Mouse (Mus musculus) layer of hippocampus, adult 18-20 months (tissue): ENCODE results near the gene Sumf1. TPM values are rescaled to one million over a fixed set of nuclear protein-coding genes. Genes with fewer than 3 reads are reported as not detected.

ENCODE experiments used
- DNase-seq, 2 experiments: peaks; one replicate each; pipeline ENCODE4 v3.0.0; 2022; ENCODE audit warnings: low spot score in 2 of 2
- total RNA-seq, 2 experiments: library from RNA; stranded (reverse); gene quantifications; 2 replicates each; pipeline ENCODE4 v1.2.3; 2021

The Sumf1 gene
- total RNA-seq, 2 experiments from 2014 or later, result 22.3 to 24.2 TPM

DNA sequence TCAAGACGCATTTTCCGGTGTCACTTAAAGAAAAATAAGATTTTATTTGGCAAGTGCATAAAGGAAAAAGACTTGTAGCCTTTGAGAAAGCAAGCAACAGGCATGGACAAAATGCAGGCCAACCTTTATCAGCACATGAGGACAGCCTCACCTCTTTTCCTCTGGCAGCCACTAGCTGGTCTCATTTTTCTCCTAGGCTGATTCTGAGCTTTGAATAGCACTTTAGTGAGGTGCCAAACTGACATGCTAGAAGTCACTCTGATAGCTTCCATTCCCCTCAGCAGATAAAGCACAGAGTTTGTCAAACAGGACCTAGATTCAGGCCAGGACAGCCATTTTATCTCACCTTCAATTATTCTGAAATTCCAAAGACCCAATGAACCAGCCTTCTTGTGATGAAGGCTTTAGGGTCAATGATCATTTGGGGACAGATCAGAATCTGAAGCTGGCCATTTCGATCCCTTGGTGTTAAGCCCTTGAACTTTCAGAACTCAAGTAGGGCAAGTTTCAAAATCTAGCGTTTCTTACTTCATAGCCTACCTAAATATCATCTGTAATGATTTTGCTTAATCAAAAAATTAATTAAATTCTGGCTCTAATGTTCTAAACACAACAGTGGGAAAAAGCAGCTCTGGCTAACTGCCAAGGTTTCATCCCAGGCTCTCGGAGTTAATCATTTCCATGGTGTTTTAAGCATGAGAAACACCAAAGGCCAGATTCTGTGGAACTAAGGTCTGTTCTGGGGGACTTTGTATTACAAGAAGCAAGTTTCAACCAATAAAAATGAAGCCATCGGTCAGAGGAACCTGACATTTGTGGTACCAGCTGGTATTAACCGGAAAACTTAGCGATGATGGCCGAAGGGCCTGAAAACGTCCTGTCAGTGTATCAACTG lies 83.2 kb downstream of the Sumf1 start:
- no peak for DNase-seq

DNA sequence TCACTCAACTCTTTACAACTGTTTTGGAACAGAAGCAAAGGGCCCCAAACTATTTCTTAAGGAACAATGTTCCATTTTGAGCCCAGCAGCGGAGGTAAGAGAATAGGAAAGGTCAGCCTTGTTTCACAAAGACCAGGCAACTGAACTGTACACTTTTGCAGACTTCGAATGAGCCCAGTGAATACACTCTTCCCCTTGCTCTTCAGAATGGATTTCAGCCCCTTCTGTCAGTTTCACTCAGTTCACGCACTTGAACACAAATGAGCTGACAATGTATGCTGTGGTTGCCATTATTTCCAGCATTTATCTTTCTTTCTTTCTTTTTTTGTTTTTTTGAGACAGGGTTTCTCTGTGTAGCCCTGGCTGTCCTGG lies 86.5 kb downstream of the Sumf1 start:
- DNase-seq, result no peak

DNA sequence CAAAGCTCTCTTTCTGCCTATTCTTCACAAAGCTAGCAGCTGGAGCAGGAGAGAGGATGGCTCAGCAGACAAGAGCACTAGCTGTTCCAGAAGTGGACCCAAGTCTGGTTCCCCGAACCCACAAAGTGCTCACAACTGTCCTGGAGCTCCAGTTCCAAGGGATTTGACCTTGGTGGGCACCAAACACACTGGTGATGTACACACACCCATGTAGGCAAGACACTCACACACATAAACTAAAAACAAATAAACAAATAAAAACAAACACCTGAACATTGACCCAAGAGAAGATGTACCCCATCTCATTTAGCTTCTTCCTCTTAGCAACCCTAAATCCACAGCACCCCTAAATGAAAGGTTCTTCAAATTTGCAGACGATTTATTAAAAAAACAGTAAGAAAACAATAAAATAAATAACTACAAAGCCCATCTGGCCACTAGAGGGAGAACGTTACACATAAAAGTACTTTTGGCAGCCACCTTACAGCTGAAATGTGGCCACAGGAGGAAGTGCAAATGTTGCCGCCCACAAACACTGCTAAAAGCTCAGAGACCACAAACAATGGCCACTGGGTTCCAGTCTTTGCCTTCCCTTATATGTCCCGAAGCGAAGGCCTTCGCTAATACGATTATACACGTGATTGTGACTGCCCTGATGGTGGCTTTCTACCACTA lies 87.1 kb downstream of the Sumf1 start:
- DNase-seq, result peak; percentile 16 to 83

GRCm38 (mm10) chr6:108095445-108095844 lies 89.9 kb downstream of the Sumf1 start:
- DNase-seq, result no peak

DNA sequence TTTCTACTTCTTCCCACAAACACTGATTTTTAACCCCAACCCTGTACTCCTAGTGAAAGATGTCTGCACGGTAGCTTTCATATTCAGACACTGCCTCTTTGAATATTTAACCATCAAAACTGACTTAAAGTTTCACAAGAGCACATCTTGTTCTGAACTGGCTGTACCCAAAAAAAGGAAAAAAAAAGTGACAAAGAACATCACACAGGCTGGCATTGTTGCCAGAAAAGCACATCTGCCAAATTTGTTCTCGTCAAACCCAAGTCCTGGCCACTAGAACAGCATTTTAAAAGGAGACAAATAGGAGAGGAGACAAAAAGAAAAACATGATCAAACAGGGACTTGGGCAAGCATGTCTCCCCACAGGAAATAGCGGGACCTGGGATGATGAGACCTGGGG lies 91.9 kb downstream of the Sumf1 start:
- DNase-seq, result peak in 1 of 2 experiments; percentile 33

- no peak for DNase-seq
These were observed 92.7 kb downstream of the Sumf1 start for GRCm38 (mm10) chr6:108092646-108093045.

GRCm38 (mm10) chr6:108091296-108091695 lies 94.1 kb downstream of the Sumf1 start:
- DNase-seq, result no peak

DNA sequence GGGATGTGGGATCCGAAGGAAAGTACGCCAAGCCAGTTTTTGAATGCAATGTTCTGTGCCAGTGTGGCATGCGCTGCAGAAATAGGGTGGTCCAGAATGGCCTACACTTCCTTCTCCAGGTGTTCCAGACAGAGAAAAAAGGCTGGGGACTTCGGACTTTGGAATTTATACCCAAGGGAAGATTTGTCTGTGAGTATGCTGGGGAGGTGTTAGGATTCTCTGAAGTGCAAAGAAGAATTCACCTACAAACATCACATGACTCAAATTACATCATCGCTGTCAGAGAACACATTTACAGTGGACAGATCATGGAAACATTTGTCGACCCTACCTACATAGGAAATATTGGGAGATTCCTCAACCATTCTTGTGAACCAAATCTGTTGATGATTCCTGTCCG lies 109.5 kb downstream of the Sumf1 start:
- no peak for DNase-seq

- peak in 1 of 2 experiments; percentile 69 for DNase-seq
These were observed 110.8 kb downstream of the Sumf1 start for GRCm38 (mm10) chr6:108074624-108075023.

DNA sequence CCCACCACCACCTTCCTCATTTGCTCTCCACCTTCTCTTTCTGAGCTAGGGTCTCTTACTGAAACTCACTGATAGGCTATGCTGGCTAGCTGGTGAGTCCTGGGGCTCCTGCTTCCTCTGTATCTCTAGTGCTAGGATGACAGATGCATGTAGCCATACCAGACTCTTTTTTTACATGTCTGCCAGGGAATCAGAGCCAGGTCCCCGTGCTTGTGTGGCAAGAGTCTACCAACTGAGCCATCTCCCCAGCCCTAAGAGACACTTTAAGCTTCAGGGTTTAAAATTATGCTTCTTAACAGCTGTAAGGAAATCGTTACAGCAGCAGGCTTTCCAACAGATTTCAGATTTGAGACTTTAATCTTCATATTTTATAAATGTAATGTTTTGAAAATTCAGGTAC lies 111.5 kb downstream of the Sumf1 start:
- DNase-seq, result no peak

GRCm38 (mm10) chr6:108073071-108073470 lies 112.3 kb downstream of the Sumf1 start:
- no peak for DNase-seq

GRCm38 (mm10) chr6:108070947-108071346 lies 114.4 kb downstream of the Sumf1 start:
- DNase-seq, result no peak

GRCm38 (mm10) chr6:108065583-108065982 lies 119.8 kb downstream of the Sumf1 start:
- peak; percentile 55 to 93 for DNase-seq

DNA sequence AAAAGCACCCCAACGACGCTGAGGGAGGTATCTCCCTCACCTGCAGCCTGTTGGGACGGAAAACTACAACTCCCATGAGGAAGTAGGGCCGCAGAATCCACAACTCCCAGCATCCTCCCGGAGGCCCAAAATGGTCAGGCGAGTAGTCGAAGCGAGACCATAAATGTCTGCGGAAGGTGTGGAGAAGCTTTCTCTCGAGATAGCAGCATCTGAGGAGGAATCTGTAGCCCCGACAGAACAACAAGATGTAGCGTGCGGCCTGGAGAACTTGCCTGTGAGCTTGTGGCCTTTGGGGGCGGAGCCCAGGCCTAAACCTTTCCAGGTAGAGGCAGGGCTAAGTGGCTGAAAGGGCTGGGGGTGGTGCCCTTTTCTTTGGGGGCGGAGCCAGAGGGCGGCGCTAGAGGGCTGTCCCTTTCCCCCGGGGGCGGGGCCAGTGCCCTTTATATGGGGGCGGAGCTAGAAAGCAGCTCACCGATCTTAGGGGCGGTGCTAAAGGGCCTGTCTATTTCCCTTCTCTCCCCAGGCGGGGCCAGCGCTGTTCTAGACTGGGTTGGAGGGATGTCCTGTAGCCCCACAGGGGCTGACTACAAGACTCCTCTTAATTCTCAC lies 120.4 kb downstream of the Sumf1 start, which contains the start of gene Setmar:
Gene Setmar (plus strand): TSS at position 128 of the 609 bp plus-strand sequence.
- peak; percentile 95 to 97 for DNase-seq

- no peak for DNase-seq
These were observed 124.3 kb downstream of the Sumf1 start for GRCm38 (mm10) chr6:108061121-108061520.

DNA sequence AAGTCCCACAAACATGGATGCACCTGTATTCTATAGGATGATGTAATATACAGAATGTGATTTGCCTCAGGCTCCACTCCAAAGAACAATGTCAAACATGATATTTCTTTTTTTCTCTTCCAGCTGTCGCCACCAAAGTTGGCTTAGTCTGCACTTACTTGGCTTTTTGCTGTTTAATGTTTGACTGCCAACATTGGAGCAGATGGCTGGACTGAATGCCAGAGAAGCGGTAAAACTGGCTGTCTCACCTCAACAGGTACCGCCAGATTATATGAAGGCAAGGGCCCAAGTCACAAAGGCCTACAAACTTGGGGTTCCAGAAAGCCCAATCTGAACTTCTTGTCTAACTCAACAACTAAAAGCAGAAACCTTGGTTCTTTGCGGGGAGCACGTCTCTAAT lies 127.3 kb downstream of the Sumf1 start:
- DNase-seq, result no peak

GRCm38 (mm10) chr6:108057353-108057752 lies 128.0 kb downstream of the Sumf1 start:
- DNase-seq, result peak in 1 of 2 experiments; percentile 50

Other genes with a start within 250 kb of the Sumf1 start
- 1 to 10 TPM; 8.6 to 8.7 TPM for gene Setmar, start 120.5 kb downstream of the Sumf1 start, total RNA-seq
- 100 to 1,000 TPM; 338 to 347 TPM for gene Itpr1, start 27.5 kb upstream of the Sumf1 start, total RNA-seq